Mouse (Mus musculus) MEL (cell line): ENCODE measurements around the gene Tmem151a. TPM values are rescaled to one million over a fixed set of nuclear protein-coding genes. Genes with fewer than 3 reads are reported as not detected.

Experiments
- DNase-seq: peaks from one replicate; pipeline ENCODE4 v3.0.0; 2011; ENCODE audit warnings: low read depth, low spot score
- H3K27ac ChIP-seq: 2 replicates; pipeline ENCODE4 v1.5.1; 2012; ENCODE audit warnings: low read depth, mild to moderate bottlenecking, control low read depth, low read length, moderate library complexity; ENCODE audit not compliant: control insufficient read depth
- H3K27me3 ChIP-seq, 2 experiments: fragments of 150-350 bp in 1 of 2; sonication (generic) in 1 of 2; 2 replicates each; pipeline ENCODE4 v1.6.1; 2012; ENCODE audit warnings: low read length in 2 of 2, mild to moderate bottlenecking in 2 of 2, improper control_type of control experiment in 1 of 2, moderate library complexity in 1 of 2; ENCODE audit not compliant: insufficient read depth in 2 of 2, control insufficient read depth in 1 of 2
- H3K36me3 ChIP-seq, 2 experiments: 2 replicates each; pipeline ENCODE4 v1.6.1; 2012 to 2014; ENCODE audit warnings: low read length in 2 of 2, improper control_type of control experiment in 1 of 2, inconsistent platforms in 1 of 2, mild to moderate bottlenecking in 1 of 2; ENCODE audit not compliant: insufficient read depth in 2 of 2, control insufficient read depth in 1 of 2
- H3K4me1 ChIP-seq, 2 experiments: fragments of 150-350 bp in 1 of 2; sonication (generic) in 1 of 2; 2 replicates each; pipeline ENCODE4 v1.6.1; 2012; ENCODE audit warnings: low read length in 2 of 2, improper control_type of control experiment in 1 of 2, mild to moderate bottlenecking in 1 of 2; ENCODE audit not compliant: insufficient read depth in 2 of 2, control insufficient read depth in 1 of 2
- H3K4me3 ChIP-seq, 2 experiments: fragments of 150-350 bp in 1 of 2; sonication (generic) in 1 of 2; 2 replicates each; pipeline ENCODE4 v1.5.1; 2012; ENCODE audit warnings: low read depth in 2 of 2, low read length in 2 of 2, mild to moderate bottlenecking in 2 of 2, moderate library complexity in 2 of 2, control low read depth in 1 of 2, improper control_type of control experiment in 1 of 2; ENCODE audit not compliant: control insufficient read depth in 1 of 2, insufficient read depth in 1 of 2
- H3K79me2 ChIP-seq: 2 replicates; pipeline ENCODE4 v1.6.1; 2012; ENCODE audit warnings: mild to moderate bottlenecking, low read length, moderate library complexity; ENCODE audit not compliant: control insufficient read depth, poor library complexity, insufficient read depth
- H3K9ac ChIP-seq: 2 replicates; pipeline ENCODE4 v1.6.1; 2012; ENCODE audit warnings: low read depth, mild to moderate bottlenecking, control low read depth, low read length, moderate library complexity; ENCODE audit not compliant: control insufficient read depth, poor library complexity, severe bottlenecking
- H3K9me3 ChIP-seq: fragments of 150-350 bp; sonication (generic); replicated peaks from 2 replicates; pipeline ENCODE4 v1.6.1; 2012; ENCODE audit warnings: mild to moderate bottlenecking, low read length, improper control_type of control experiment, moderate library complexity; ENCODE audit not compliant: insufficient read depth
- CHD2 ChIP-seq: IDR thresholded peaks from 2 replicates; pipeline ENCODE4 v1.6.1; 2011; ENCODE audit warnings: low read length, improper control_type of control experiment
- CTCF ChIP-seq, 3 experiments: IDR thresholded peaks in 2 of 3; conservative IDR thresholded peaks in 1 of 3; 2 replicates each; pipeline ENCODE4 v1.5.1; 2011 to 2012; ENCODE audit warnings: low read length in 3 of 3, low read depth in 2 of 3, mild to moderate bottlenecking in 2 of 3, improper control_type of control experiment in 1 of 3, inconsistent platforms in 1 of 3, mixed read lengths in 1 of 3, moderate library complexity in 1 of 3; ENCODE audit not compliant: control insufficient read depth in 1 of 3, insufficient read depth in 1 of 3, poor library complexity in 1 of 3, severe bottlenecking in 1 of 3
- GABPA ChIP-seq: IDR thresholded peaks from 2 replicates; pipeline ENCODE4 v1.6.1; 2012; ENCODE audit warnings: low read depth, mild to moderate bottlenecking, inconsistent platforms, low read length, improper control_type of control experiment, moderate library complexity
- GATA1 ChIP-seq: IDR thresholded peaks from 2 replicates; pipeline ENCODE4 v1.6.1; 2011; ENCODE audit warnings: low read depth, low read length, improper control_type of control experiment
- HCFC1 ChIP-seq: IDR thresholded peaks from 2 replicates; pipeline ENCODE4 v1.6.1; 2012; ENCODE audit warnings: low read depth, mild to moderate bottlenecking, inconsistent platforms, low read length, improper control_type of control experiment, moderate library complexity
- KAT2A ChIP-seq: conservative IDR thresholded peaks from 2 replicates; pipeline ENCODE4 v1.6.1; 2012; ENCODE audit warnings: low read depth, low read length, improper control_type of control experiment, inconsistent platforms
- MAFK ChIP-seq: IDR thresholded peaks from 2 replicates; pipeline ENCODE4 v1.6.1; 2011; ENCODE audit warnings: low read depth, mild to moderate bottlenecking, low read length, improper control_type of control experiment, borderline replicate concordance
- MAX ChIP-seq: IDR thresholded peaks from 2 replicates; pipeline ENCODE4 v1.6.1; 2011; ENCODE audit warnings: low read length, improper control_type of control experiment
- MEF2A ChIP-seq: IDR thresholded peaks from 2 replicates; pipeline ENCODE4 v1.6.1; 2014; ENCODE audit warnings: low read depth, mild to moderate bottlenecking, inconsistent platforms, low read length, improper control_type of control experiment; ENCODE audit not compliant: poor library complexity, insufficient replicate concordance, severe bottlenecking; ENCODE audit errors: extremely low read depth
- MYB ChIP-seq: IDR thresholded peaks from 2 replicates; pipeline ENCODE4 v1.6.1; 2011; ENCODE audit warnings: mild to moderate bottlenecking, low read depth, low read length, improper control_type of control experiment
- NELFE ChIP-seq: IDR thresholded peaks from 2 replicates; pipeline ENCODE4 v1.6.1; 2011; ENCODE audit warnings: low read depth, low read length, improper control_type of control experiment
- NRF1 ChIP-seq: IDR thresholded peaks from 2 replicates; pipeline ENCODE4 v1.6.1; 2014; ENCODE audit warnings: low read depth, mild to moderate bottlenecking, inconsistent platforms, low read length, improper control_type of control experiment, moderate library complexity; ENCODE audit not compliant: poor library complexity, insufficient read depth, severe bottlenecking
- POLR2A ChIP-seq, 2 experiments: IDR thresholded peaks; 2 replicates each; pipeline ENCODE4 v1.6.1; 2011 to 2012; ENCODE audit warnings: low read length in 2 of 2, mild to moderate bottlenecking in 2 of 2, control low read depth in 1 of 2, improper control_type of control experiment in 1 of 2, low read depth in 1 of 2, moderate library complexity in 1 of 2; ENCODE audit not compliant: control insufficient read depth in 1 of 2, insufficient read depth in 1 of 2, poor library complexity in 1 of 2
- POLR2AphosphoS2 ChIP-seq: IDR thresholded peaks from 2 replicates; pipeline ENCODE4 v1.6.1; 2011; ENCODE audit warnings: low read length, improper control_type of control experiment
- RAD21 ChIP-seq: IDR thresholded peaks from 2 replicates; pipeline ENCODE4 v1.6.1; 2011; ENCODE audit warnings: mild to moderate bottlenecking, low read depth, low read length, improper control_type of control experiment
- RCOR1 ChIP-seq: IDR thresholded peaks from 2 replicates; pipeline ENCODE4 v1.6.1; 2012; ENCODE audit warnings: low read depth, mild to moderate bottlenecking, inconsistent platforms, low read length, improper control_type of control experiment
- SIN3A ChIP-seq: IDR thresholded peaks from 2 replicates; pipeline ENCODE4 v1.6.1; 2012; ENCODE audit warnings: low read length, improper control_type of control experiment, inconsistent platforms
- SMC3 ChIP-seq: IDR thresholded peaks from 2 replicates; pipeline ENCODE4 v1.6.1; 2011; ENCODE audit warnings: low read depth, low read length, improper control_type of control experiment
- polyA plus RNA-seq, 2 experiments: library from polyadenylated mRNA; stranded (reverse) in 1 of 2; unstranded in 1 of 2; fragments of >175 nt in 1 of 2; fragments of >200 nt in 1 of 2; gene quantifications; 2 replicates each; pipeline versions ENCODE4 v1.2.1 to v1.2.4; 2012; ENCODE audit warnings: low replicate concordance in 2 of 2, low read depth in 1 of 2; ENCODE audit not compliant: insufficient read length in 2 of 2, insufficient read depth in 1 of 2, missing spikeins in 1 of 2
- total RNA-seq: library from RNA; depleted of rRNA; stranded (reverse); fragments of 300-350 nt; gene quantifications from 2 replicates; pipeline ENCODE4 v1.2.3, GENCODE M21; 2012

Gene Tmem151a
- total and polyA plus RNA-seq, 3 experiments: 0.63 TPM; not detected in 2

DNA sequence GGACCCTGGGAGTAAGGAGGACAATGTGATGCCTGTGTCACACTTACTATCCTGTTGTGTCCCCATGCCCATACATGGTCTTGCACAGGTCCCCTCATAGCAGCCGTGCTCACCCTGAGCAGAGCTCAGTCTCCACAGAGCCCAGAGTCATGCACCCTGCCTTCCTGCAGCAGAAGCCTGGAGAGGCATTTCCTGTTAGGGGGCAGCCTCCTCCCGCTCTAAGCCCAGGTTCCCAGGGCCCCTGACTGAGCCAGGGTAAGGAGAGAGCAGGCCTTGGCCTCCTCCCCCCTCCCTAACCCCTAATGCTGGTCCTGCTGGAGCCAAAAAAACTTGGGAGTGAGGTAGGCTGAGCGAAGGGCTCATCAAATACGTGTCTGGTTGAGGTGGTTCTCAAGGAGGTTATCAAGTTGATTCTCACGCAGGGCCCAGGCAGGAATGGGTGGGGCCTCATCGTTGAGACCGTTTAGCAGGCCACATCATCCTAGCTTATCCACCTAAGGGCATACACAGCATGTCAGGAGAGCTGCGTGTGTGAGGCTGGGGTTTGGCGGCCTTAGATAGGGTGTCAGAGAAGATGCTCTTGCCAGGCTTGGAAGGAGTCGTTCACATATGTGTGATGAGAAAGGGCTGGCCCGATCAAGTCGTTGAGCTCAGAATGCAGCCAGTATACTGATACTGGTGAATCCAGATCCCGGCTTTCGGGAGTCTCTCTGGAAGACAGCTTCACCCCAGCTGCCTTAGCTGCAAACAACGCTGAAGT is 18.1 kb downstream of the Tmem151a start (continued):
- TF ChIP-seq NELFE (peak; percentile 76), MEF2A (no peak), KAT2A (no peak), MAFK (no peak)

DNA sequence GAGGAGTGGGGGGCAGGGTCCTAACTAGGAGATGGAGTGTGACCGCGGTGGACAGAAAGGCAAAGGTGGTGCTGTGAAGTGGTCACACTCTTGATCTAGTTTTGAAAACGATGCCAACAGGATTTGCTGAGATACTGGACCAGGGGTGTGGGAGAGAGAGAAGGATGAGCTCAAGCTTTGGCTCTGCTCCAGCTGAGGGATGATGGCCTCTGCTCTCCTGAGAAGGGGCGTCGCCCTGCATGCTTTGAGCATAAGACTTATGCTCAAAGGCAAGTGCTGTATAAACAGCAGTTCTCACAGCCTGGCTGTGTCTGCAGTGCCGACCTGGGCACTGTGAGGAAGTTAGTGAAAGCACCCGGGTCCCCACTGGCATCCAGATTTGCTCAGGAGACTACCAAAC is 20.2 kb downstream of the Tmem151a start:
- DNase-seq: peak; percentile 66
- TF ChIP-seq CTCF (IDR thresholded peaks at IDR 0.05 in 2 of 3, conservative IDR thresholded peaks at IDR 0.05 in 1 of 3; ENCODE audit: control insufficient read depth in 1 of 3, insufficient read depth in 1 of 3, low read depth in 2 of 3, low read length in 3 of 3, poor library complexity in 1 of 3, severe bottlenecking in 1 of 3): no peak

DNA sequence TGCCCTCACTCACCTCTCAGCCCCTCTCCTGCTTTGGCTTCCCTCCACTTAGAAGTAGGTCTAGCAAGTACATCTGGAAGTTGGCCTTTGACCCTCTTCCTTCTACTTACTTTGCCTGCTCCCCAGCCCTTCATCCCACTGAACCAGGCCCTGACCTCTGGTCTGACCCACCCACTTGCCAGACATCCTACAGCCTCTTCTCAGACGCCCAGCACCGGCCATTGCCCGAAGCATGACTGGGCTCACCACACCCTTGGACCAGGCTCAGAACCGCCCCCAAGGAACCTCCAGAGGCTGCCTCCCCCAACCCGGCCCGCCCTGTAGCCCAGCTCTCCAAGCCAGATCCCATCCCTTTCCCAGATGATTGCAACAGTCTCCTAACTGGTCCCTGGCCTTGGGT is 22.9 kb downstream of the Tmem151a start:
- no peaks in the 10 kb centered on the region for H3K9me3 ChIP-seq
- TF ChIP-seq RCOR1 (no peak), POLR2AphosphoS2 (no peak), SMC3 (no peak), SIN3A (no peak), HCFC1 (no peak), GATA1 (no peak), RAD21 (no peak), CHD2 (no peak), KAT2A (no peak), NELFE (no peak), NRF1 (no peak), GABPA (no peak), POLR2A (IDR thresholded peaks at IDR 0.05; ENCODE audit: control insufficient read depth in 1 of 2, insufficient read depth in 1 of 2, low read depth in 1 of 2, low read length in 2 of 2, poor library complexity in 1 of 2) (no peak), MYB (no peak), MAX (no peak)
- H3K27me3 ChIP-seq: no peaks in the 10 kb centered on the region
- H3K4me3 ChIP-seq: no peak overlapping the region
- peaks cover 0 to 15% of the 10 kb centered on the region in 2 experiments; a peak in 1 of 4 replicates for H3K36me3 ChIP-seq
- H3K4me1 ChIP-seq: peaks cover 0 to 37% of the 10 kb centered on the region in 2 experiments; a peak in 3 of 4 replicates
- no peak for DNase-seq
- no peak overlapping the region for H3K27ac ChIP-seq
- no peaks in the 10 kb centered on the region for H3K79me2 ChIP-seq
- no peak overlapping the region for H3K9ac ChIP-seq

More for the DNA sequence above, 20.2 kb downstream of the Tmem151a start:
- Histone ChIP-seq H3K27ac (no peak overlapping the region), H3K27me3 (no peaks in the 10 kb centered on the region), H3K79me2 (no peaks in the 10 kb centered on the region; the same call in 1 of the 2 replicates), H3K4me3 (no peak overlapping the region), H3K9ac (no peak overlapping the region), H3K9me3 (no peaks in the 10 kb centered on the region), H3K36me3 (peaks cover 0 to 10% of the 10 kb centered on the region in 2 experiments; a peak in 1 of 4 replicates), H3K4me1 (peaks cover 0 to 31% of the 10 kb centered on the region in 2 experiments; a peak in 3 of 4 replicates)
